Mouse (Mus musculus) stomach, postnatal 0 days (tissue): ENCODE data around the gene Adamts17.

ENCODE experiments used
- CTCF ChIP-seq: IDR thresholded peaks from 2 replicates; pipeline ENCODE4 v1.5.1; 2016; ENCODE audit warnings: antibody characterized with exemption, low read depth, mild to moderate bottlenecking, moderate library complexity
- EP300 ChIP-seq: optimal IDR thresholded peaks from 2 replicates; pipeline ENCODE3; 2016; ENCODE audit warnings: antibody characterized with exemption

- TF ChIP-seq CTCF (no peak), EP300 (no peak)
Observed at GRCm38 (mm10) chr7:66935041-66935440, 95.5 kb downstream of the Adamts17 start.
